Mouse (Mus musculus): Measurements from ENCODE around the gene Atp8b4.

Atp8b4 gene

GRCm38 (mm10) chr2:126361131-126361810, 139.2 kb downstream of the Atp8b4 start:
- DNase-seq (ENCODE audit: inconsistent ontology term), result no peak

DNA sequence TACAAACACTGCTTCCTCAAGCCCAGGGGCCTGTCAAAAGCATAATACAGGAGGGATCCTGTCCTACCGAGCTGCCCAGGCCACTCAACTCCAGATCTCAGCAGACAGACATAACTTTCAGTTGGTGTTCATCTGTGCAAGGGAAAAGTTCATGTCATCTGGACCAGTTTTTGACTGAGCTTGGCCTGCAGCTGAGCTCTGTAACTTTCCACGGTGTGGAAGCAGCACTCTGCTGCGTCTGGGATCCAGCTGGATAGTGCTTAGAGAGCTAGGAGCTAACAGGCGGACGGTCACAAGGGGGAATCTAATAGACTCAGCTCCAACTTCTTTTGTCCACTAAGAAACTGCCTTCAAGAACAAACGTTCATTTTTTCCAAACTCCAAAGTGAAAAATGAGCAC, 139.8 kb downstream of the Atp8b4 start:
- DNase-seq (ENCODE audit: inconsistent ontology term), result no peak

DNA sequence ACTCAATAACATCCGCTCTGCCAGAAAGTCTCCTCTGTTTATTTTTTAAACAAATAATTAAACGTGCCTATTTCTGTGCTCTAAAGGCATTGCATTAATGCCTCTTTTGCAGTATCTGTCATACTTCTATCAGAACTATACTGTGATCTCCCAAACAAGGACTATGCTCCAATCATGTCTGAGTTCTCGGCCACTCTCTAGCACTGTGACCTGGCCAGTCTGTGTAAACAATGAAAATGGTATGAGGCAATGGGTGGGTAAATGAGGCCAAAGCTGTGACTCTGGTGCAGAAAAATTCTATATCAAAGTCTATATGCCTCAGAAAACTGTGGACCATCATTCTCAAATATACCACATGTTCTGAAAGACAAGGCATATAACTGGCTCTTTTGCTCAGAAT, 140.5 kb downstream of the Atp8b4 start:
- DNase-seq (ENCODE audit: inconsistent ontology term), result no peak

GRCm38 (mm10) chr2:126359278-126359677, 141.2 kb downstream of the Atp8b4 start:
- DNase-seq (ENCODE audit: inconsistent ontology term), result no peak

DNA sequence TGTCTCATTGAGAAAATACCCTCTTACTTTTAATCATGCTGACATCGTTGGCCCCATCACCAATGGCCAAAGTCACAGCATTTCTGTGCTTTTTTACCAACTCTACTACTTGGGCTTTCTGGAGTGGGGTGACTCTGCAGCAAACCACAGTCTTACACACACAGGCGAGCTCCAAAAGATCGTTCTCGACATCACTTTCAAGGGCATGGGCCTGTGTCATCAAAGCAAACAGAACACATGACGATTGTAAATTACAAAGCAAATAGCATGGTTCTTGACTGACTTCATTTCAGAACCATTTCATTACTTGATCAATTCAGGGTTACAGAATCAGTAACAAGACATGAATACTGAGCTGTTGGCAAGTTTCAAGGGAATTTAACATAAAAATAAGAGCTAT, 141.7 kb downstream of the Atp8b4 start:
- no peak for DNase-seq (ENCODE audit: inconsistent ontology term)

DNA sequence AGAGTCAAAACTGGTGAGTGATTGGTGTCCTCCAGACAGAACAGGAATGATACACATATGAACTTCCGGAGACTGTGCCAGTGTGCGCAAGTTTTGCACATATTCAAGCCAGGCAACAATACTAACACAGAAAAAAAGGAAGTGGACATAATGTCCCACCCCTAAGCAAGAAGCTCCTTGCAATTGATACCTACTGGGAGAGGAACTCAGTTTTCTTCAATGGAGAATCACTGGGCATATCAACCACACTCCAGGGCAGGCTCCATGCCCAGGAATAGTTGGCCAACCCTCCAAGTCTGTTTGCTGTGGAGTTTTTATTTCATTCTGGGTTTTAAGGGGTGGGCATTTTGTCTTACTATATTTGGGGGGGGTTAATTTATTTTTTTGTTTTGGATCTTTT, 145.2 kb downstream of the Atp8b4 start:
- no peak for DNase-seq (ENCODE audit: inconsistent ontology term)

DNA sequence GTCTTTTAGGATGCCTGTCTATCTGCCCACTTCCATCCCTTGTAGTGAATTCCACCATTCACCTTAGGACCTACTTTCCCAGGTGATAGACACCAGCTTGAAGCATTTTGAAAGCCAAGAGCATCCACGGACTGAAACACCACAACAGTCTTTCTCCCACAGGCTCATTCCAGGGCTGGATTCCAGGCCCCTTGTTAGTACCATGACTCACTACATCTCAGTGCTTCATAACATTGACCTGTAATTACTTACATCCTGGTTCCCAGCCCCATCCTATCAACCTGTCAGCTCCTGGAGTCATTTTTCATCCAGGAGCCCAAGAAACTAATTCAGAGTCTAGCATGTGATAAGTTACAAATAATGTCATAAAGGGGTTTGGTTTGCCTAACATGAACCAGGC, 148.7 kb downstream of the Atp8b4 start:
- DNase-seq (ENCODE audit: inconsistent ontology term), result peak; percentile 43

DNA sequence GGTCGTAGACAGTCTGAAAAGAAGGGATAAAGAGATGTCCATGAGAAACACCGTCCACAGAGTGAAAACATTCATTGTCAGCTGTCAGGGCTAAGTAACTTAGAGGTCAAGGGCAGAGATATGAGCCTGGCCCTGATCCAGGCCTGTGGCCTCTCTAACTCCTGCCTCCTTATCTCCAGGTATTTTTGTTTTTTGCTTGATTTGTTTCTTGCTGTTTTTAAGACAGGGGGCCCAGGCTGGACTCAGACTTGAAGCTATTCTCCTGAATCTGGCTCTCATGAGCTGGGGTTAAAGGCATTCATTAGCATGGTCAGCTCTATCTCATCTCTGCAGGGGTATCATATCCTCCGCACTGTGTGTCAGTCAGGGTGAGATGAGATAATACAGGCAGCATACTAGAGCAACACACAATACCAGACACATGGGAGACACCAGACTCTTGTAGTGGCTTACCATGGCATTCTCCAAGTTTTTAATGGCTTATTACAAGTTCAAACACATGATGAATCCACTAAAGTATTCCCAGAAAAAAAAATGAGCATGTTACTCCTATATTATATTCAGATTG, 157.4 kb downstream of the Atp8b4 start:
- DNase-seq (ENCODE audit: inconsistent ontology term), result no peak

- no peak for DNase-seq (ENCODE audit: inconsistent ontology term)
These were observed 159.0 kb downstream of the Atp8b4 start for GRCm38 (mm10) chr2:126341521-126341920.

DNA sequence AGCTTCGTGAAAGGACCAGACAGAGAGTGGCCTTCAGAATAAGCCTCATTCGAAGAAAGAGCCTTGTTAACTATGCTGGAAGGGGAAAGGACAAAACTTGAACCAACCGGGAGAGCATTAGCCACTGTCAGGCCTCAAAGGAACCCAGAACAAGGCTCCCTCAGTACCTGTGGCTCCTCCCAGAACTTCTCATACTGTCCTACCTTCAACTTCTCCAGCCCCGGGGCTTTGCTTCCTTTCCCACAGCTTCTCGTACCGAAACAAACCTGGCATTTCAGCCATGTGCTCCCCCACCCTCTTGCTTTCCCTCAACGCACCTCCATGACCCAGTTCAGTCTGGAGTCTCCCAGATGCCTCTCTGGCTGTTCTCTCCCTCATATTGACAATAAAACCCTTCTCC, 160.3 kb downstream of the Atp8b4 start:
- no peak for DNase-seq (ENCODE audit: inconsistent ontology term)

DNA sequence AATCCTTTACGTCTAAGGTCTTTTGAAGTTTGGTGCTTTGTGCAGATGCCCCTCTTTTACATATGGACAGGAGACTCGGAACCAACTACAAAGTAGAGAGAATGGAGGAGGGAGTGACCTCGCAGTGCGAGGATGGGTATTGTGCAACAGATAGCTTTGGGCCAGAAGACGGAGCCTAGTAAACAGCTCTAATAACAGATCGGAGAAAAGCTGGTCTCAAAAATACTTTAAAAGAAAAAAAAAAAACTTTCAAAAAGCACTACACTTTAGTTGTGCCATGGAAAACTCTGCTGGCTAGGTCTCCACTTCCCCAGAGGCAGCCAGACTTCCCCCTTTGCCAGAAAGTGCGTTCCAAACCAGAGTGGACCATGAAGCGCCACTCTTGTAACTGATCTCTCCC, 161.0 kb downstream of the Atp8b4 start:
- DNase-seq (ENCODE audit: inconsistent ontology term), result no peak

DNA sequence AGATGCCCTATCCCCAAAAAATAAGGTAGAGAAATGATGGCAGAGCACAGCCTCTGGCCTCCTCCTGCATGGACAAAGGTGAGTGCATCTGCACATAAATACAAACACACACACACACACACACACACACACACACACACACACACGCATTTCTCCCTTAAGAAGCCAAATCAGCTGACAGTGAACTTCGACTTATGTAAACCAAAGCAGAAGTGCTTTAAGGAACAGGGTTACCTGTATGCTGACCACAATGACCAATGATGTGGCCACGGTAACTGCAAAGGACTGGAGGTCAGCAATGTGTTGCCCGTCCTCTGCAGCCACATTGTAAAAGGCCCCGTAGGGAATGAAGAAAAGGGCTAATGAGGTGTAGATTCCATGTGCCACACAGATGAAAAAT, 163.3 kb downstream of the Atp8b4 start:
- no peak for DNase-seq (ENCODE audit: inconsistent ontology term)

DNA sequence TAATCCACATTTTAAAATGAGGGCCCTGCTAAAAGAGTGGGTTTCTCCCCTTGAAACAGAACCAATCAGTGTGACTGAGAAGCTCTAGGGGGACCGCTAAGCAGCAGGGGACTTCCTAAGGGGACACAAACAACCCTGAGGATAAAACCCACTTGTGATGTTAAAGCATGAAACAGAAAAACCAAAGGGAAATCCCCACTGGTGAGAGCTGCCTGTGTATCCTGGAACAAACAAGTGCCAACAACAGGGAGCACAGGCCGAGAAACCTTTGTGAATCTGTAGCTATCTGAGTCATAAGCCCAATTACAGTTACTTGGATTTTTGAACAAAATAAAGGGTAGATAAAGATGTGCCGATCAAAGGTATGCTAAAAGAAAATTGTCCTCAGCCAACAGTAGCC, 168.7 kb downstream of the Atp8b4 start:
- no peak for DNase-seq (ENCODE audit: inconsistent ontology term)

GRCm38 (mm10) chr2:126323206-126323605, 177.3 kb downstream of the Atp8b4 start:
- no peak for DNase-seq (ENCODE audit: inconsistent ontology term)

GRCm38 (mm10) chr2:126322631-126323031, 177.8 kb downstream of the Atp8b4 start:
- no peak for DNase-seq (ENCODE audit: inconsistent ontology term)

DNA sequence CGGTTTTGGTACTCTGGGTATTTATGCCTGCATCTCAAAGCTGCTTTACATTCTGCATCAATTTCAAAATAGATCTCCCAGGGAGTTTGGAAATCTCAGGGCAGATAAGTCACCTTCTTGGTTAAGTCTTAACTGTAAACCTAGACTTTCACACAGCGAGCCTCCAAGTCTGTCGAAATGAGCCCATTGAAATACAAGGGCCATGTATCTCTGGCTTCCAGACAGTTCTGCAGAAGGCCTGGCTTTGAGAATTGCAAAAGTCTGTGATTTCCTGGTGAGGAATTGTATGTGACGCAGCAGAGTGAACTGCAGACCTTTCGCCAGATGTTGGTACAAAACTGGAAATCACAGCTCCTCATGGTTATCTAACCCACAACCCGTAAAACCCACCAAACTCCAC, 182.4 kb downstream of the Atp8b4 start:
- DNase-seq (ENCODE audit: inconsistent ontology term), result no peak

DNA sequence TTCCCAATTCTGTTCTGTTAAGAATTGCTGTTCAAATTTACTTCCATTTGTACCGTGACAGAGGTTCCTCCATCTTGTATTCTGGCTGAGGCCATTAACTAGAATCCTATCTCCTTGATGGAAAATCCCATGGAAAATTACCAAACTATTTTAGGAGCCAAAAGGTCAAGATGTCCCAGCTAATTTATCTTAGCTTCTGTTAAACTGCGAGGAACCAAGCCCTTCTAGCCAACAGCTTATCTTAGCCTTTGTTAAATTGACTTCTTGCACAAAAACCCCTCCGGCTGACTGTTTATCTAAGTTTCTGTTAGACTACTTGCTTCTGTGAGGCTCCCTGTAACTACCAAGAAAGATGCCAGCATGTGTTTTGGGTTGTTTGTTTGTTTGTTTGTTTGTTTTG, 183.5 kb downstream of the Atp8b4 start:
- no peak for DNase-seq (ENCODE audit: inconsistent ontology term)

- DNase-seq (ENCODE audit: inconsistent ontology term), result peak; percentile 10
These were observed 184.1 kb downstream of the Atp8b4 start for GRCm38 (mm10) chr2:126316346-126316745.

DNA sequence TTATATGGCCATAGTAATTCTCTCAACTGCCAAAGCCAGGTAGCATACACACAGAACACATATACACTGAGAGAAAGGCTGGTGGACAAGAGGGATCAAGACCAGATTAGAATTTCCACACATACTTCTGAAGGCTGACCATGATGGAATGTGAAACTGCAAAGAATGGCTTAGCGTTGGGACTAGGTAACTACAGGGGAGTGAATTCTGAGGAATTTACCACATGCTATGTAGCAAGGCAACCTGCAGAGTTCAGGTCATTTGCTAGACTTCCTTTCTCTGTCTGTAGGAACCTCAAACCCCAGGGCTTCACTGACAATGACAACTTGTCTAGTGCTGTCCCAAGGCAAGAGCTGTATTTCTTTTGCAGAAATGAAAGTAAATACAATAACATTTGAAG, 189.4 kb downstream of the Atp8b4 start:
- DNase-seq (ENCODE audit: inconsistent ontology term), result peak; percentile 11

GRCm38 (mm10) chr2:126309994-126310393, 190.5 kb downstream of the Atp8b4 start:
- peak; percentile 71 for DNase-seq (ENCODE audit: inconsistent ontology term)

- no peak for DNase-seq (ENCODE audit: inconsistent ontology term)
These were observed 195.9 kb downstream of the Atp8b4 start for GRCm38 (mm10) chr2:126304621-126305020.

- DNase-seq (ENCODE audit: inconsistent ontology term), result peak; percentile 96
These were observed 197.2 kb downstream of the Atp8b4 start for GRCm38 (mm10) chr2:126303226-126303625.

DNA sequence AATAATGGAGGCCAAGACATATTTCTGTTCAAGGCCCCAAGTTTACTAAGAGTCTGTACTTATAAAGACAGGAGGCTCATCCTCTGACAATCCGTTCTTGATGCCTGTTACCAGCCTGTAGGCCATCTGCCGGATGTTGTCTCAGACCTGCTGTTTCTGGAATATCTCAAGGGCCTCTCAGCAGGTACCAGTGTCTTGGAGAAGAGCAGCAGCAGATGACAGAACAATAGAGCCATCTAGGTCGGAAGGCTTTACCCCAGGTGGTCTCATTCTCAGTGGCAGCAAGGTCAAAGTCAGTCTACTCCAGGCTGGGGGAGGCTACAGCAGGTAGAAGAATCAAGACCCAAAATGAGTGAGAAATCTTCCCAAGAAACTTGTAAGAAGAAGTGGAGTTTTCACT, 198.1 kb downstream of the Atp8b4 start:
- DNase-seq (ENCODE audit: inconsistent ontology term), result no peak

DNA sequence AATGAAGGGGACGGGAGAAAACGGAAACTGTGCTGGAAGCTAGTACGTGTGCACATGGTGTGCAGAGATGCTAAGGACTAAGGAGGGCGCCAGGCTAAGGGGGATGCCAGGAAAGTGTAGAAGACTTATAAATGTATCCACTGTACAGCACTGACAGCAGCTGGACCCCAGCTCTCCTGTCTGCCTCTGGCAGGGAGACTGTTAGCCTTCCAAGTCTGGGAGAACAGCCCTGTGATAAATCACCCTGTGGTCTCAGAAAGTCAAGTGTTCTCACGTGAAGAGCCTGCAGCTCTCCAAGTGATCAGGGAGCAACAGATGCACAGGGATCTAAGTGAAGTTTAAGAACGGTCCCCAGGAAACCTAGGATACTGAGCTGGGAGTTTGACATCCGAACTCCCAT, 209.8 kb downstream of the Atp8b4 start:
- DNase-seq (ENCODE audit: inconsistent ontology term), result no peak

All from Muller cell, postnatal 12 days (primary cell).